8 mouse cellular contexts compared by ENCODE assay signal in the genomic region with DNA sequence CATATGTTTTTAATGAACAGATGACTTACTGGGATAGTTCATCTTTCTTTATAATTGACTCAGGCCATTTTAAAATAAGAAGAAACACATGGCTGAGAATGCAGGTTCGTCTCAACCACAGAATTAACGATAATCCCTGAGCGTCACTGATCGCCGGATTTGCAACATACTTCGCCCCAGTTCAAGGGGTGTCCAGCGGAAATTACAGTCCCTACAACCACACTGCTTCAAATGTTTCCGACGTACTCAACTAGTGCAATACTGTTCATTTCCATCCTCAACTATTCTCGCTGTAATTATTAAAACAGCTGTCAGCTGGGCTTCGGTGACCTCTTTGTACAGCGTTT. TPM values are rescaled to one million over a fixed set of nuclear protein-coding genes. Genes with fewer than 3 reads are reported as not detected.
A peak's percentile ranks its signal among the peaks of the same experiment; 100 is the strongest.
DNase-seq lines count a peak whose midpoint lies in the region; ATAC-seq lines count a peak whose summit lies in the region.

No protein-coding gene starts in this region.

- peak overlapping the region; percentile 73 for H3K4me3 ChIP-seq in erythroblast, embryonic 14.5 days (replicated peaks)
- H3K4me3 ChIP-seq in limb, embryonic 10.5 days: peak overlapping the region; percentile 88
- H3K4me3 ChIP-seq in midbrain, embryonic 16.5 days (ENCODE audit: low read depth, low read length): peak overlapping the region; percentile 91

- peak overlapping the region; percentile 65 for H3K4me2 ChIP-seq in midbrain, embryonic 16.5 days (ENCODE audit: low read length)

- peak overlapping the region; percentile 91; the same call in 1 of the 2 replicates for H3K27ac ChIP-seq in limb, embryonic 10.5 days
- peak overlapping the region; percentile 95 for H3K27ac ChIP-seq in midbrain, embryonic 16.5 days (ENCODE audit: low read length)

- 6% methylated on average over 12 of the region's 12 CpGs for WGBS in limb, embryonic 10.5 days
- 3% methylated on average over 12 of the region's 12 CpGs for WGBS in midbrain, embryonic 16.5 days

- peaks cover 26% of the 10 kb centered on the region for H3K36me3 ChIP-seq in erythroblast, embryonic 14.5 days (ENCODE audit: control insufficient read depth)
- peaks cover 24% of the 10 kb centered on the region for H3K36me3 ChIP-seq in limb, embryonic 10.5 days
- H3K36me3 ChIP-seq in midbrain, embryonic 16.5 days (ENCODE audit: control insufficient read depth, insufficient read depth, low read length): peaks cover 10% of the 10 kb centered on the region

- peaks cover 26% of the 10 kb centered on the region for H3K4me1 ChIP-seq in erythroblast, embryonic 14.5 days (ENCODE audit: control insufficient read depth)
- peaks cover 14% of the 10 kb centered on the region for H3K4me1 ChIP-seq in limb, embryonic 10.5 days
- H3K4me1 ChIP-seq in midbrain, embryonic 16.5 days (ENCODE audit: control insufficient read depth, insufficient read depth, low read length): peaks cover 25% of the 10 kb centered on the region

- peak overlapping the region; percentile 88 for H3K9ac ChIP-seq in midbrain, embryonic 16.5 days (ENCODE audit: low read depth, low read length)

- no peak for ATAC-seq in midbrain, embryonic 16.5 days

- DNase-seq in adrenal gland, postnatal 10 days: peak; percentile 11
- no peak for DNase-seq in adrenal gland, adult 18-20 months (ENCODE audit: low spot score in 2 of 2)
- peak; percentile 59 for DNase-seq in CD4-positive helper T cell, adult 2 months (ENCODE audit: low read depth, low spot score)
- peak; percentile 36 for DNase-seq in limb, embryonic 10.5 days (ENCODE audit: low spot score)
- DNase-seq in urinary bladder, adult 18-20 months (ENCODE audit: low spot score in 2 of 2): no peak
- DNase-seq in spleen, postnatal 4 days (ENCODE audit: low spot score in 2 of 2): no peak

- H3K9me3 ChIP-seq in erythroblast, embryonic 14.5 days (ENCODE audit: control insufficient read depth, low read length): no peaks in the 10 kb centered on the region
- H3K9me3 ChIP-seq in limb, embryonic 10.5 days (replicated peaks): no peaks in the 10 kb centered on the region
- no peaks in the 10 kb centered on the region for H3K9me3 ChIP-seq in midbrain, embryonic 16.5 days (replicated peaks; ENCODE audit: control insufficient read depth, low read length, poor library complexity, severe bottlenecking)

- H3K27me3 ChIP-seq in erythroblast, embryonic 14.5 days (ENCODE audit: control insufficient read depth): no peaks in the 10 kb centered on the region
- H3K27me3 ChIP-seq in limb, embryonic 10.5 days (ENCODE audit: low read depth, poor library complexity, severe bottlenecking): no peaks in the 10 kb centered on the region
- H3K27me3 ChIP-seq in midbrain, embryonic 16.5 days (ENCODE audit: control insufficient read depth, insufficient read depth, low read depth, low read length): no peaks in the 10 kb centered on the region

RNA-seq across cellular contexts. Expression of a gene that starts 1.1 kb away (rescaled TPM):
- 10 to 100 TPM; 21.0 to 23.1 TPM for total RNA-seq in adrenal gland, postnatal 10 days (2021)
- 10 to 100 TPM; 25.2 to 32.1 TPM for total RNA-seq in adrenal gland, adult 18-20 months (2021)
- polyA plus RNA-seq in erythroblast, embryonic 14.5 days (2012): 0.37 and 0.46 TPM in 2 replicates
- polyA plus RNA-seq in limb, embryonic 10.5 days (2016; fragmentation: Nextera tagmentation; extraction: Ambion mirVana): 13.8 and 18.8 TPM in 2 replicates
- polyA plus RNA-seq in midbrain, embryonic 16.5 days (2015; fragmentation: Nextera tagmentation; extraction: Ambion mirVana): 192 and 198 TPM in 2 replicates

RNA-seq across cellular contexts. Expression of a gene that starts 25.6 kb away (rescaled TPM):
- total RNA-seq in adrenal gland, postnatal 10 days (2021): 100 to 1,000 TPM; 725 to 798 TPM
- 100 to 1,000 TPM; 362 to 532 TPM for total RNA-seq in adrenal gland, adult 18-20 months (2021)
- polyA plus RNA-seq in erythroblast, embryonic 14.5 days (2012): 8.3 and 11.1 TPM in 2 replicates
- polyA plus RNA-seq in limb, embryonic 10.5 days (2016; fragmentation: Nextera tagmentation; extraction: Ambion mirVana): 327 and 329 TPM in 2 replicates
- 345 and 357 TPM in 2 replicates for polyA plus RNA-seq in midbrain, embryonic 16.5 days (2015; fragmentation: Nextera tagmentation; extraction: Ambion mirVana)

RNA-seq across cellular contexts. Expression of a gene that starts 35.5 kb away (rescaled TPM):
- 10 to 100 TPM; 28.5 to 35.5 TPM for total RNA-seq in adrenal gland, postnatal 10 days (2021)
- total RNA-seq in adrenal gland, adult 18-20 months (2021): 10 to 100 TPM; 34.0 to 36.6 TPM
- 2.2 and 2.3 TPM in 2 replicates for polyA plus RNA-seq in erythroblast, embryonic 14.5 days (2012)
- 34.8 and 40.4 TPM in 2 replicates for polyA plus RNA-seq in limb, embryonic 10.5 days (2016; fragmentation: Nextera tagmentation; extraction: Ambion mirVana)
- 45.5 and 50.2 TPM in 2 replicates for polyA plus RNA-seq in midbrain, embryonic 16.5 days (2015; fragmentation: Nextera tagmentation; extraction: Ambion mirVana)

RNA-seq across cellular contexts. Expression of a gene that starts 47.5 kb away (rescaled TPM):
- total RNA-seq in adrenal gland, postnatal 10 days (2021): 1 to 10 TPM; 5.4 to 8.6 TPM
- 1 to 10 TPM; 3.7 to 4.2 TPM for total RNA-seq in adrenal gland, adult 18-20 months (2021)
- 0.25 and 0.51 TPM in 2 replicates for polyA plus RNA-seq in erythroblast, embryonic 14.5 days (2012)
- polyA plus RNA-seq in limb, embryonic 10.5 days (2016; fragmentation: Nextera tagmentation; extraction: Ambion mirVana): 38.6 and 41.6 TPM in 2 replicates
- 4.0 and 4.5 TPM in 2 replicates for polyA plus RNA-seq in midbrain, embryonic 16.5 days (2015; fragmentation: Nextera tagmentation; extraction: Ambion mirVana)

Comparison
In these comparisons a context has a peak if more than half of its experiments do, and no peak if none do; other contexts are left out.
1. DNase-seq: peak in adrenal gland, postnatal 10 days (single experiment), CD4-positive helper T cell, adult 2 months (single experiment) and limb, embryonic 10.5 days (single experiment); none in adrenal gland, adult 18-20 months (0 of 2), urinary bladder, adult 18-20 months (0 of 2) and spleen, postnatal 4 days (0 of 2).
2. RNA of a gene that starts 1.1 kb away (polyA plus RNA-seq): 192 to 198 TPM in midbrain, embryonic 16.5 days and 13.8 to 18.8 TPM in limb, embryonic 10.5 days; 0.37 to 0.46 TPM in erythroblast, embryonic 14.5 days; every median in the first group is over 10 times any median in the second.
3. RNA of a gene that starts 25.6 kb away (polyA plus RNA-seq): 345 to 357 TPM in midbrain, embryonic 16.5 days and 327 to 329 TPM in limb, embryonic 10.5 days; 8.3 to 11.1 TPM in erythroblast, embryonic 14.5 days; every median in the first group is over 10 times any median in the second.
4. RNA of a gene that starts 35.5 kb away (polyA plus RNA-seq): 45.5 to 50.2 TPM in midbrain, embryonic 16.5 days and 34.8 to 40.4 TPM in limb, embryonic 10.5 days; 2.2 to 2.3 TPM in erythroblast, embryonic 14.5 days; every median in the first group is over 10 times any median in the second.
5. Peak in every context shown above with its lines, with median percentiles within 50 percentile points of each other: H3K4me3 ChIP-seq.